Mouse (Mus musculus) cortical plate, adult 2 months (tissue): ENCODE results near the gene Mmp25.

Source experiments
- CTCF ChIP-seq: fragments of 200-500 bp; IDR thresholded peaks from 2 replicates; pipeline ENCODE4 v1.5.1; 2011; ENCODE audit warnings: mild to moderate bottlenecking, control low read depth, low read length; ENCODE audit not compliant: insufficient read depth; ENCODE audit errors: extremely low read depth
- POLR2A ChIP-seq: fragments of 200-500 bp; IDR thresholded peaks from 2 replicates; pipeline ENCODE4 v1.6.1; 2011; ENCODE audit warnings: mild to moderate bottlenecking, low read length, control low read depth; ENCODE audit not compliant: insufficient read depth; ENCODE audit errors: extremely low read depth

DNA sequence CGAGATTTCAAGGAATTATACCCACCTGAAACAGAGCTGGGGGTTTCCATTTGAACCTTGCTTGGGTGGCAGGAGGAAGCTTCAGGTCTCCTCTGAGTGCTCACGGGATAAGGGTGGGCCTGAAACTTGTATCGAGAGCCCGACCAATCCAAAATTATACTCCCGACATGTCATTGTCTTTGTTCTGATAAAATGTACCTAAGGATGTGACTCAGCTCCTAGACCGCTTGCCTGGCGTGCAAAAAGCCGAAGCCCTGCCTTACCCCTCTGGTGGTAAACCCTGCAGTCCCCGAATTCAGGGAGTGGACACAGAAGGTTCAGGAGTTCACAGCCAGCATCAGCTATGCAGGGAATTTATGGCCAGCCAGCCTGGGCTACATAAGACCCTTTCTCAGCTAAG lies 35.3 kb upstream of the Mmp25 start:
- TF ChIP-seq POLR2A (no peak), CTCF (no peak)
